Mouse (Mus musculus) lung, postnatal 10 days (tissue): ENCODE measurements around the gene Arhgef7.

Experiments
- DNase-seq: peaks from one replicate; pipeline ENCODE4 v3.0.0; 2021

The Arhgef7 gene

GRCm38 (mm10) chr8:11770001-11770400, 42.5 kb downstream of the Arhgef7 start:
- no peak for DNase-seq

DNA sequence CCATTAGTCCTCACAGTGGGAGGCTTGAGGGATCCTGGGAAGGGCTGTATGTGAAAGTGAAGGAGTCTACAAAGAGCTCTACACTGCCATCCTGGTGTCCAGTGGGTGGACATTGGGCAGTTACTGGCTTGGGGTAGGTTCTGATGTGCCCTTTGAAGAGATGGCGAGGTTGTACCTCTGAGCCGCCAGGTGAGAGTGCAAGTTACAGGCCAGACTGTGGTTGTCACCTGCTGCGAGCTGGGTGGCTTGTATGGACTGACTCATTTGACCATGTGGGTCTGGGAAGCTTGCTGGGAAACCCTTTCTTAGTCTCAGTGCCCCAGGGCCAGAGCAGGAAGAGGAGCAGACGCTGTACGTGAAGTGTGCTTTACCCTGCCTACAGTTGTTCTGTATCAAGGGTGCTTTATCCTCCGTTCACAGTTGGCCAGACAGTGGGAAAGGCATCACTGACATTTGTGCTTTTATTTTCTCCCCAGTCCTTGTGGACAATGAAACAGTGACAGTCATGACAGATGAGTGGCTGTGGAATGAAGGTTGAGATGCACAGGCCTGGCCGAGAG, 43.1 kb downstream of the Arhgef7 start:
- no peak for DNase-seq

DNA sequence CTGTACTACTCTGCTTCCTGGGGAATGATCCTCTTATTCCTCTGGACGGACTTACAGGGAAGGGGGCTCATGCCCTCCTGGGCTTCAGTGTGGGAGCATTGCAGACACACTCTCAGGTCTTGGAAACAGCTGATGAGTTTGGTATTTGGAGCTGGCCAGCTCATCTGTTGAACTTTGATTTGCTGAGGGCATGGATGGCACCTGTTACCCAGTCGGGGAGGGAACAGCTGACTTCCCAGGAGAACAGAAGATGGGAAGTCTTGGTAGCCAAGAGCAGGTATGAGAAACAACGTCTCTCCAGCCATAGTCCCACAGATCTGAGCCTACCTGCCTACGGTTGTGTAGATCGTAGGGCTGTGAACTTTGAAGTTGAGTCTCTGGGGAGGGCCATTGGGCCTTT, 44.1 kb downstream of the Arhgef7 start:
- no peak for DNase-seq

DNA sequence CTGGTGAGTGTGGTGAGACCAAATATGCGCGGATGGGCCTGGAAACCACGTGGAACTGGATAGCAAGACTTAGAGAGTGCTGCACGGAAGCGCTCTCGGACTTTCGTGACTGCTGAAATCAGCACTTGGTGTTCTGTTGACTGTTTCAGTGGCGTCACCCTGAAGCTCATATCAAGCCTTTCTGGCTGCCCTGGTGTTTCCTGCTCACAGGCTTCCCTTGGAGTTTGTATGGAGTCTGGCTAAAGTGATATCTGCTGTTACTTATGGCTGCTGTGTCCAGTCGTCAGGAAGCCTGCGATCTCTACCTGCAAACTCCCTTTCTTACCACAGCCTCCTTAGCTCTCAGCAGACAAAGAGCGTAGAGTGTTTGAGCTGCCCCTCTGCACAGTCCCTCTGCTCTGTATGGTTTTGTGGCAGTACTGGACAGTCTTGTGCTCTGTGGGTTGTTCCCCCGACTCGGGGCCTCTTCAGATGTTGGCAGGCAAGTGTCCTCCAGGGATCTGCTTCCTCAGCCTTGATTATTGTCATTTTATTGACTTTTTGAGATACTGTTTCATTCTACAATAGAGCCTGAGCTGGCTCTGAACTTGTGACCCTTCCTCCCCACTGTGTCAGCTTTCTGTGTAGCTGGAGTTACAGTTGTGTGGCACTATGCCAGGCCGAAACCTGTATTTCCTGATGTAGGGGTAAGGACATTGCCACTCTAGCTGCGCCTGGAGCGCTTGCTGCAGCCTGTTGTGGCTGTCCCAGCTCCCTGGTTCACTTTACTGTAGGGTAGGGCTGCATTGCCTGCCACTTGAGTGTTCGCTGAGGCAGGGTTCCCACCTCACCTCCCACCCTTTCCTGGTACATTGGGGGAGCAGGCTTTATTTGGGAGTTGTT, 46.9 kb downstream of the Arhgef7 start:
- peak; percentile 61 for DNase-seq

DNA sequence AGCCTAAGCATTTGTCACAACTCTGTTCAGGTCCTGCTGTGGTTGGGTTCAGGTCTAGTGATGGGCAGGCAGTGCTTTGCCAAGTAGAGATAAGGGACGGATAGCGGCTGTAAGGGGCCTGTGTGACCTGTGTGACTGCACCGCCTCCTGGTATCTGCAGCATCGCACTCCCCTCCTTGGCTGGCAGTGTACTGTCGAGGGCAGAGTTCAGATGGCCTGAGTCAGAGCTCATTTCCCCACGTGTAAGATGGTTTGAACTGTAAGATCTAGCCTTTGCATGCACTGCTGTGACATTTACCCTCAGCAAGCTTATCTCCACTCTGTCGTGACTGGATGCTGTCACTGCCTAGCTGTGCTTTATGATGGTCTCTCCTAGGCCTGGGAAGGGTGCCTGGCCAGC, 48.4 kb downstream of the Arhgef7 start:
- no peak for DNase-seq

- DNase-seq = no peak
These were observed 49.1 kb downstream of the Arhgef7 start for GRCm38 (mm10) chr8:11776451-11777180.

DNA sequence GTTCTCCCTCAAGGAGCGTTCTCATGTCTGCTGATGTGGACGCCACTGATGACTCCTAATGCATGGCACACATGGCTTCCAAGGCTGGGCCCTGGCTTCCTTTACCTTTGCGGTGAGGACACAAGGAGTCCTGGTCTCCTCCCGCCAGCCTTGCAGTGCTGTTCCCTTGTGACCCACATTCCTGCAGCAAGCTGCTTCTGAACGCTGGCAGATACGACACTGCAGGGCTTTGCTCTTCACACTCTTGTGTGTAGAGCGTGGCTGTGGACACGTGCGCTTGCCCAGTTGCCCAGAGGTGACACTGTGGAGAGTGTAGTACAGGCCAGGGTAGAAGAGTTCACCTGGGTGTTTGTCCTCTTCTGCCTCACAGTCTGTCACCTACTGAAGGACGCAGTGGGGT, 49.7 kb downstream of the Arhgef7 start:
- no peak for DNase-seq

- DNase-seq = peak; percentile 72
These were observed 51.3 kb downstream of the Arhgef7 start for GRCm38 (mm10) chr8:11778646-11779433.

DNA sequence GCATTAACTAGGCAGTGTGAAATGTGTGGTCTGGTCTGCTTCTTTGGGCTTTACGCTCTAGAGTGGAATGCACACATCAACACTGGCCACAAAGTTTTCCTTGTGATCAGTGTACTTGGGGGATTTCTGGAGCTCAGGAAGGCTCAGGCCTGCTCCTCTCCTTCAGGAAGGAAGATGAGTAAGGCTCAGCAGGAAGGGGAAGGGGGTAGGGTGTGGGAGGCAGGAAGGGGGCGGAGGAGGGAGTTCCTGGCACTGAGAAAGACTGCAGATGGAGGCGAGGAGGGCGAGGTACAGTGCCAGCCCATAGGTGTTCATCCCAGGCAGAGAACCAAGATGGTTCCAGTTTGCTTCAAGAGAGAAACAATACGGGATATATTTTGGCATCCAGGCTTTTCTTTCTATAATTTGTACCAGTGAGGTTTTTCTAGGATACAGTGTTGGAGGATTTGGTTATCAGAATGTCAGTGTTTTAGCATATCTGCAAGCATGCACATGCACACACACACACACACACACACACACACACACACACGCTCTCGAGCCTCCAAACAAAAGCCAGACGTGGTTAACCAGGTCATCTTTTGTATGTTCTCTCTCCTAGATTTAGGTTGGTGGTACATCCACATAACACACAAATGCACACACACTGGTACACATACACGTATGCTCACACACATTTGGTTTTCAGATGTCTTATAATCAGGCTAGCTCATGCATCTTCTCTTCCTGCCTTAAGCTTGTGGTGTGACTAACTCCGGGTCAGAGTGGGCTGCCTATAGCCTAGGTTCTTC, 52.5 kb downstream of the Arhgef7 start:
- DNase-seq = peak; percentile 52

- DNase-seq = no peak
These were observed 53.1 kb downstream of the Arhgef7 start for GRCm38 (mm10) chr8:11780641-11781040.

DNA sequence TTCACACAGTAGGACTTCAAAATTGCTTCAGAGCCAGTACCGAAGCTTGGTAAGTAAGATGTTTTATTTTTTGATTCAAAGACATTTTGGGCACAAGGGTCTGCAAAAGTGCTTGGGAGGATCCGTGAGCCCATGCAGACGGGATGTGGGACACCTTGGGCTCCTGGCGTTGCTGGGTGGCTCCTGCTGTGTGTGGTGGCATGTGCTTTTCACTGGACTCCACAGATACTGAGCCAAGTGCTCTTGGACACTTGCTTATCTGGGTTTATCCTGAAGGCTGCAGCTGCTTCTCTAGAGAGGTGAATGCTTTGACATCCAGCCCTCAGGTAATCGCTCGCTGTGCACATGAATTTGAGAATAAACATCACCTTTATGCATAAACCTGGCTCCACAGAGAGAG, 55.1 kb downstream of the Arhgef7 start:
- DNase-seq = no peak

DNA sequence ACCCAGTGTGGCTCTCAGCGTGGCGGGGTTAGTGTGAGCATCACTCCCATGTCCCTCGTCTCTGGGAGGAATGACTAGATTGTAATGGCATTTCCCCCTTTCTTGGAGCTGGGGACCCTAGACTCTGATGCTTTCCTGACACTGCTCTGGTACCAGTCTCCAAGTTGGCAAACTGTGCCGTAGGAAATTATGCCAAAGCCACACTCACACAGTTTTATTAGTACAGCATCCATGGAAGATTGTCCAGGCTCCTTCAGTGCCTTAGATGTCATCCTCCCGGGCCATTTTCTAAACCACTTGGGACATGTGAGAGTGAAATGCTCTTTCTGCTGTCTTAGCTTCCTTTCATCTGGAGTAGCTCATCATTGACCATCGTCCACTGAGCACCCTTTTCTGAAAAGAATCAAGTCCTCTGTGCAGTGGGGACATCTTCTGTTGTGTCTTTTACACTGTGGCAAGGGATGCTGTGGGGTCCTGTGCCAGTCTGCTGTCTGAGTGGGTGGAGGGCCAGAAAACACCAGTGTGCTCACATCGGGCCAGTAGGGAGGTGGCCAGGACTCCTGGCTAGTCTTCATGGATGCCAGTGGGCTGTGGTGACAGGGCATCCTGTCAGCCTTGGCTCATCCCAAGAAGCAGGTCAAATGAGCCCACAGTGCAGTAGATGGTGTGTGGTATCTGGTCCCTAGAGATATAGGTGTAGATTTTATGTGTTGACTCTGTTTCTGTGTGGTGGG, 56.5 kb downstream of the Arhgef7 start:
- DNase-seq = no peak

- no peak for DNase-seq
These were observed 57.6 kb downstream of the Arhgef7 start for GRCm38 (mm10) chr8:11785121-11785520.

- peak; percentile 10 for DNase-seq
These were observed 58.1 kb downstream of the Arhgef7 start for GRCm38 (mm10) chr8:11785539-11786046.

GRCm38 (mm10) chr8:11788252-11788651, 60.7 kb downstream of the Arhgef7 start:
- peak; percentile 82 for DNase-seq

DNA sequence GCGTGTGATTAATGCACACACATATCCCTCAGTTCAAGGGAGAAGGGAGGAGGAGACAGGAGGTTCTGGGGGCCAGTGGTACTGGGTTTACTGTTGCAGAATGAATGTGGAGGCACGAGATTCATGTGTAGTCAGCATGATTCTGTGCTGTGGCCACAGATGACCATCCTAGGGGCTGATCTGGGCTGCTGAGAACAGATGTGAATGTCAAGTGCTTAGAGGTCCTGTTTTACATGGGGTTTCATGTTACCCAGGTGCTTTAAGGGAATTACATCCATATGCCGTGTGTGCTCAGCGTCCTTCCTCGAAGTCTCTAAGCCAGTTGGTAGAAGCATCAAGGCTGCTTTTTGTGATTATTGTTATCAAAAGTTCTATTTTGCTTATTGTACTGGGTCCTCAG, 61.6 kb downstream of the Arhgef7 start:
- DNase-seq = no peak

- DNase-seq = no peak
These were observed 67.4 kb downstream of the Arhgef7 start for GRCm38 (mm10) chr8:11794956-11795355.

DNA sequence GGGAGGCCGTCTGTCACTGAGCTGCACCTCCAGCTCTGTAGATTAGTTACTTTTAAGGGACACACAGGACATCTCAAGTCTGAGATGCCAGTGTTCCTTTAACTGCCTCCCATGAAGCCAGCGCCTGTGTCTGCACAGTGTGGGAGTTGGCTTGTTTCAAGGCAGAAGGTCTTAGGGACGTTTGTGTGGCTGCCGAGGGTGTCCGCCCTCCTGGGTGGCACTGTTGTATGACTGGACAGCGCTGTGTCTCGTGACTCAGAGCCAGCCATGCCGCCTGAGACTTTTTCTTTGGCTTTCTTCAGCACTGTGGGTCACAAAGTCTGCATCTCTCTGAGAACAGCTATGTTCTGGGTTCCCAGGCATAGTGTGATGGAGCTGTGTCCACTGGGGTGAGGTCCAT, 69.6 kb downstream of the Arhgef7 start:
- peak; percentile 14 for DNase-seq

GRCm38 (mm10) chr8:11797729-11798479, 70.4 kb downstream of the Arhgef7 start:
- peak; percentile 58 for DNase-seq

- no peak for DNase-seq
These were observed 71.0 kb downstream of the Arhgef7 start for GRCm38 (mm10) chr8:11798480-11798867.
